In the genomic region with DNA sequence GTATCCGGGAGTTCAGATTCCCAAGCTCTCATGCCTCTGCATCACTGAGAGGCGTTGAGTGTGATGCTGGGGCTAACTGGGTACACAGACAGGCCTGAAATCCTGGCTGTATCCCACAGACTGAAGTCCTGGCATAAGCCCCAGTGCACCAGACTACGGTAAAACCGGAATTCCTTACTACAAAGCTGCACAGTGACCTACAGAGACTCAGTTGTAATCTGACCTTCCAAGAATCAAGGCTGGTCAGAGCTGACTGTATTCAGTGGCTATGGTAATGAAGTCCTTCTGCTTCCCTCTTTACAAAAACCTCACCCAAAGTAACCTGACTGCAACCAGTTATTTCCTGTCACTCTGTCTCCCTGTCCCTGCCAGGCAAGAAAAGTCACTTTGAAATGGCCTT, we compare ENCODE assay signal across 11 mouse cellular contexts. TPM values are rescaled to one million over a fixed set of nuclear protein-coding genes. Genes with fewer than 3 reads are reported as not detected.
DNase-seq lines count a peak whose midpoint lies in the region; ATAC-seq lines count a peak whose summit lies in the region.
"Had no signal": no experiment of that assay in that cellular context is flagged by ENCODE, and none has a peak within 500 bp of the region (broad histone marks: within the 10 kb centered on the region; RNA-seq: fewer than 3 reads in every experiment).

No protein-coding gene starts in this region.

- H3K4me3 ChIP-seq in midbrain, embryonic 11.5 days (ENCODE audit: low read depth, low read length), result no peak overlapping the region
- no peak overlapping the region for H3K4me3 ChIP-seq in midbrain, embryonic 16.5 days (ENCODE audit: low read depth, low read length)
- no peak overlapping the region for H3K4me3 ChIP-seq in kidney, embryonic 16.5 days (ENCODE audit: low read length)

- no peak overlapping the region for H3K9ac ChIP-seq in midbrain, embryonic 11.5 days (ENCODE audit: low read length)
- no peak overlapping the region for H3K9ac ChIP-seq in midbrain, embryonic 16.5 days (ENCODE audit: low read depth, low read length)
- H3K9ac ChIP-seq in kidney, embryonic 16.5 days (replicated peaks; ENCODE audit: low read length), result no peak overlapping the region

- H3K27ac ChIP-seq in midbrain, embryonic 11.5 days (ENCODE audit: low read depth, low read length), result no peak overlapping the region
- H3K27ac ChIP-seq in midbrain, embryonic 16.5 days (ENCODE audit: low read length), result no peak overlapping the region
- peak overlapping the region; percentile 7; the same call in 1 of the 2 replicates for H3K27ac ChIP-seq in kidney, embryonic 16.5 days (ENCODE audit: low read length)

- no peak overlapping the region for H3K4me2 ChIP-seq in midbrain, embryonic 11.5 days
- H3K4me2 ChIP-seq in midbrain, embryonic 16.5 days (ENCODE audit: low read length), result no peak overlapping the region
- H3K4me2 ChIP-seq in kidney, embryonic 16.5 days (replicated peaks; ENCODE audit: low read depth, low read length), result no peak overlapping the region

- H3K36me3 ChIP-seq in midbrain, embryonic 11.5 days (ENCODE audit: control insufficient read depth, insufficient read depth, low read length), result no peaks in the 10 kb centered on the region
- H3K36me3 ChIP-seq in midbrain, embryonic 16.5 days (ENCODE audit: control insufficient read depth, insufficient read depth, low read length), result no peaks in the 10 kb centered on the region
- no peaks in the 10 kb centered on the region for H3K36me3 ChIP-seq in kidney, embryonic 16.5 days (ENCODE audit: insufficient read depth, low read length)

- intact Hi-C loops in heart, postnatal 14 days (cut with DNase I), result no loop called here

- H3K9me3 ChIP-seq in midbrain, embryonic 11.5 days (ENCODE audit: control insufficient read depth, low read length), result no peaks in the 10 kb centered on the region
- no peaks in the 10 kb centered on the region for H3K9me3 ChIP-seq in midbrain, embryonic 16.5 days (replicated peaks; ENCODE audit: control insufficient read depth, low read length, poor library complexity, severe bottlenecking)
- H3K9me3 ChIP-seq in kidney, embryonic 16.5 days (ENCODE audit: low read length), result no peaks in the 10 kb centered on the region

- 0 out of 2 replicates have a peak, but pooled peaks cover 3% of the 10 kb centered on the region for H3K4me1 ChIP-seq in midbrain, embryonic 11.5 days (ENCODE audit: control insufficient read depth, insufficient read depth, low read length)
- H3K4me1 ChIP-seq in midbrain, embryonic 16.5 days (ENCODE audit: control insufficient read depth, insufficient read depth, low read length), result no peaks in the 10 kb centered on the region
- H3K4me1 ChIP-seq in kidney, embryonic 16.5 days (ENCODE audit: insufficient read depth, low read length), result peaks cover 6% of the 10 kb centered on the region; the same call in 1 of the 2 replicates

- ATAC-seq in midbrain, embryonic 11.5 days (ENCODE audit: low FRiP score), result no peak
- no peak for ATAC-seq in midbrain, embryonic 16.5 days
- peak; percentile 67; the same call in 1 of the 2 replicates for ATAC-seq in kidney, embryonic 16.5 days (ENCODE audit: low FRiP score, low TSS enrichment)
- ATAC-seq in CD4-positive, CD25-positive, alpha-beta regulatory T cell, adult 4 months, result no peak

- DNase-seq in embryo, embryonic 10 days (ENCODE audit: low spot score), result peak; percentile 50
- no peak for DNase-seq in embryo, embryonic 11 days
- peak; percentile 77 for DNase-seq in midbrain, embryonic 11.5 days (ENCODE audit: low spot score, missing footprints)
- no peak for DNase-seq in gastrocnemius, adult 18-20 months (ENCODE audit: low spot score)
- DNase-seq in heart, postnatal 14 days, result no peak
- DNase-seq: heart, postnatal 10 days; lung, adult 2 months; thymus, postnatal 25 days had no signal

- no peaks in the 10 kb centered on the region for H3K27me3 ChIP-seq in midbrain, embryonic 11.5 days (ENCODE audit: control insufficient read depth, insufficient read depth, low read length)
- no peaks in the 10 kb centered on the region for H3K27me3 ChIP-seq in midbrain, embryonic 16.5 days (ENCODE audit: control insufficient read depth, insufficient read depth, low read depth, low read length)
- H3K27me3 ChIP-seq in kidney, embryonic 16.5 days (ENCODE audit: insufficient read depth, low read length), result no peaks in the 10 kb centered on the region

- WGBS in midbrain, embryonic 11.5 days, result 51% methylated on average over 4 of the region's 4 CpGs
- WGBS in midbrain, embryonic 16.5 days, result 51% methylated on average over 4 of the region's 4 CpGs
- 39% methylated on average over 4 of the region's 4 CpGs for WGBS in kidney, embryonic 16.5 days

RNA-seq across cellular contexts. Expression of a gene that starts 47.4 kb away (rescaled TPM):
- 34.7 and 40.9 TPM in 2 replicates for polyA plus RNA-seq in midbrain, embryonic 11.5 days (2014; fragmentation: Nextera tagmentation; extraction: Ambion mirVana)
- 61.7 and 88.0 TPM in 2 replicates for polyA plus RNA-seq in midbrain, embryonic 16.5 days (2015; fragmentation: Nextera tagmentation; extraction: Ambion mirVana)
- 158 and 178 TPM in 2 replicates for polyA plus RNA-seq in kidney, embryonic 16.5 days (2015; fragmentation: Nextera tagmentation; extraction: Ambion mirVana)
- total RNA-seq in gastrocnemius, adult 18-20 months (2021), result 10 to 100 TPM; 18.2 to 26.0 TPM
- total RNA-seq in heart, postnatal 14 days (2021), result 10 to 100 TPM; 63.4 to 69.8 TPM
- 100 to 1,000 TPM in 1 of 2 experiments, 10 to 100 TPM in 1; 98.5 to 108 TPM for polyA plus RNA-seq in CD4-positive, CD25-positive, alpha-beta regulatory T cell, adult 4 months (2017; shearing (Covaris generic))

Comparison
In these comparisons a context has a peak if more than half of its experiments do, and no peak if none do; other contexts are left out.
1. DNase-seq: peak in embryo, embryonic 10 days (single experiment) and midbrain, embryonic 11.5 days (single experiment); none in embryo, embryonic 11 days (single experiment), gastrocnemius, adult 18-20 months (single experiment) and heart, postnatal 14 days (0 of 2).